Mouse (Mus musculus) CH12F3 (cell line): Measurements from ENCODE around the gene Bag5.

Experiments
- in situ Hi-C: fragments of 300-500 bp; cut with MboI; formaldehyde crosslinking; loops from 2 replicates; pipeline ENCODE4 v1.14.3; 2020; ENCODE audit warnings: low sequenced_read_pairs

Bag5 gene

DNA sequence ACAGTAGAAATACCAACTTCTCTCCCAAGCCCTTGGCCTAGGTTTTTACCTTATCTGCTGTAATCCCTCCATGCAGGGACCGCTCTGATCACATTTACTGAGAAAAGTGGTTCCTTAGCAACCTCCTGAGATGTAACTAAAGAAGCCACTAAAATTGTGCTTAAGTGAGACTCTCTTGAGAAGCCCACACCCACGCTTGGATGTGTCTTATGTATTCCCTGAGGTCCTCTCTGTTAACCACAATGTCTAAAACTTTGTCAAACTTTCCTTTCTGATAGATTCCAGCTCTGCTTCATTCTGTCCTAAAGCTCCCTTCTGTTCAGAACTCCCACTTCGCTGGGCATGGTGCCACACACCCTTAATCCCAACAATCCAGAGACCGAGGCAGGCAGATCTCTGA, 13.5 kb downstream of the Bag5 start:
- in situ Hi-C loops, result no loop called here

DNA sequence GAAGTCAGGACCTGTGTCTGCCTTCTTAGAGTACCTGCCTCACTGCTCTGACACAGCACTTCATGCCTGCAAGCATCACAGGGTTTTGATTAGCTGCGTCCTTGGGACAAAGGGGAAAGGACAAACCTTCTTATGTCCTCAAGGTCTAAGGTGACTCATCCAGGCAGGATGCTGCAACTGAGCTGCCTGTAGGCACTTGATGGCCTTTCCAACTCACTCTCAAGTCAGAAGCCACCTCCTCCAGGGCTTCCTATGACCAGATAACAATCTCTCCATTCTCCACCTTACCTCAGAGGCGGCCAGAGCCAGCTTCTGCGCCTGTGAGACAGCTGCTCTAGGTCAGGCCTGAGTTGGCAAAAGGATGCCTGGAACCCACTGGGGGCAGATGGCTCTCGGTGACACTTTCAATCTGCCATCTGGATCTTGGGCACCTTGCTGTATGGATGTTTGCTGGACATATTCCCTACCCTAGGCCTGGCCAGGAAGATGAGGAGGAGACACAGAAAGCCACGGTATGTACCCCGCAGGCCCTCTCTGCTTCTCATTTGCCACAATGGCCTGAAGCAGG, 14.6 kb downstream of the Bag5 start:
- in situ Hi-C loops, result no loop called here

DNA sequence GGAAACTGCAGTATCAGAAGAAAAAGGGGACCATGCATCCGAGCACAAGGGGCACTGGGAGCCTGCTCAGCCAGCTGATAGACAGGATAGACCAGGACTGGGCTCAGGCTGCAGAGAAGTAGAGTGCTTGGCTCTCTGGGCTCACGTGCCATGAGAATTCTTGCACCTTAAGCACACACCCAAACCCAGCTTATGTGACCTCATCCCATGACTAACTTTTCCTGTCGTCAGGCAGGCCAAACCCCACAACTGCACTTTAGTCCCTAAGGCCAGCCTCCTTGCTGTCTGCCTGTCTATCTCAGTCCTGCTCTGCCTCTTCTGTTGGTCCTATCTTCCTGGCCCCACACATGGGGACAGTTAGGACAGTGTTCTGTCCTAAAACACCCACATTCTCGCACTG, 15.3 kb downstream of the Bag5 start:
- in situ Hi-C loops, result no loop called here

DNA sequence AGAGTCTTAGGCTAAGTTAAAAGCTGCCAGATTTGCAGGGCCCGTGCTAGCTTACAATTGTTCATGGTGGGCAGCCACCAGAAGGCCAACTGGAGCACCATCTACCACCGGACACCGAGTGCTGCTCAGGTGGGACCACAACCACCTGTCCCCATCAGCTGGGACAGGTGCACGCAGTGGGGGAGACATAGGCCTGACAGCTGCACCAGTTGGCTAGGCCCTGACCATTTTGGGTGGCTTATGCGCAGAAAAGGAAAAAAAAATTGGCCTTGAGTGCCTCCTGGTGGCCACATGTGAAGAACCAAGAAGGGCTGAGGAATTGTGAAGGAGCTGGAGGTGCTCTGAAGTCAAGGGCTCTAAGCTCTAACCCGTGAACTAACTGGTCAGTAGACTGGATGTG, 16.8 kb downstream of the Bag5 start:
- in situ Hi-C loops, result no loop called here

DNA sequence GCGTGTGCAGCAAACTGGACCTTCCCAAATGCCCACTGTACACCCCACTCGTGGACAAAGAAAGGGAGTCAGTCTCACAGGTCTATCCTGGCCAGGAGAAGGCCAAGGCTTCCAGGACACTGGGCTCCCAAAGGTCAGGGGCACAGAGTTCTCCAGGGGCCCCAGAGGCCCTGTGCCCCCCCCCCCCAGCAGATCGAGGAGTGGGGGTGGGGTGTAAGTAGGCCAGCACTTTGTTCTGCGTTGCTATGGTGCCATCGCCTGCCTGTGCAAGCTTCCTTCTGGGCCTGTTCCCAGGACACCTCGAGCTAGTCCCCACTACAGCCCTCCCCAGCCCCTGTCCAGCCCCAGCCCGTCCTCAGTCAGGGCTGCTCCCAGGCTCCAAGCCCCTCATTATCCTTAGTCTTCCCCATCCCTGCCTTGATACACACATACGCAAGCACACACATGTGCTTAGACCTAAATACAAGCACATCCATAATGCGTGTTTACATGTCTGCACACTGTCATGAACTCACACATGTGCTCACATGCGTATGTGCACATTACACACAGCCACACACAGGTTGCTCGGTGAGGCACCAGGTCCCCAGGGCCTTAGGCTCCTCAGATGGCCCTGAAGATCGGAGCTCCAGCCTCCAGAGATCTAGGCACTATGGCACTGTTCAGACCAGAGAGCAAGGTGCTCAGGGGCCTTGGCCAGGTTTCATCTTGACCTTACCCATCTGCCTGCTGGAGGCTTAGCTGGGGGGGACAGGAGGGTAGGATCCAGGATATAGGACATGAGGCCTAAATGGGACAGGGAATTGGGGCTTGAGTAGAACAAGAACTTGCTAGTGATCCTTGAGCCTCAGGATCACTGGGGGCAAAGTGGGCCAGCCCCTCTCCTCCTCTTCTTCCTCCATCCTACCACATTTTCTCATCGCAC, 17.9 kb downstream of the Bag5 start:
- in situ Hi-C loops, result no loop called here

DNA sequence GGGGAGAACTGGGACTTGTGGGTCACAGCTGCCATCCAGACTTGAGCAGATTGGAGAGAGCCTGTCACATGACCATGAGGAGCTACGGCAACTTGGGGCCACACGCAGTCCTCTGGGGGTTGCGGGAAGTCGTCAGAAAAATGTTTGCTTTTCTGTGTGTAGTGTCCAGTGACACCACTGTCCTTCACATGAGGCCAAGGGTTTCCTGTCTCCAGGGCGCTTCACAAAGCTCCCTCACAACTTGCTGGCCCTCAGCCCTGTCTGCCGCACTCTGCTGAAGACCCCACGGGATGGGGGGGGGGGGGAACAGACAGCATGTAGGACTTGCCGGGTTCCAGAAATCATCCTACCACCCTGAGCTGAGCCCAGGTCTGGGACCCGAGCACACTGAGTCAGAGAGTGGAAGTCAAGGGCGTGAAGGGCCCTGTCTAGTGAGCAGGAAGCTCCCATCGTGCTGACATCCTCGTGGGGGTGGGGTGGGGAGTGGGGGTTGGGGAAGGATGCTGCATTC, 18.7 kb downstream of the Bag5 start:
- in situ Hi-C loops, result no loop called here

DNA sequence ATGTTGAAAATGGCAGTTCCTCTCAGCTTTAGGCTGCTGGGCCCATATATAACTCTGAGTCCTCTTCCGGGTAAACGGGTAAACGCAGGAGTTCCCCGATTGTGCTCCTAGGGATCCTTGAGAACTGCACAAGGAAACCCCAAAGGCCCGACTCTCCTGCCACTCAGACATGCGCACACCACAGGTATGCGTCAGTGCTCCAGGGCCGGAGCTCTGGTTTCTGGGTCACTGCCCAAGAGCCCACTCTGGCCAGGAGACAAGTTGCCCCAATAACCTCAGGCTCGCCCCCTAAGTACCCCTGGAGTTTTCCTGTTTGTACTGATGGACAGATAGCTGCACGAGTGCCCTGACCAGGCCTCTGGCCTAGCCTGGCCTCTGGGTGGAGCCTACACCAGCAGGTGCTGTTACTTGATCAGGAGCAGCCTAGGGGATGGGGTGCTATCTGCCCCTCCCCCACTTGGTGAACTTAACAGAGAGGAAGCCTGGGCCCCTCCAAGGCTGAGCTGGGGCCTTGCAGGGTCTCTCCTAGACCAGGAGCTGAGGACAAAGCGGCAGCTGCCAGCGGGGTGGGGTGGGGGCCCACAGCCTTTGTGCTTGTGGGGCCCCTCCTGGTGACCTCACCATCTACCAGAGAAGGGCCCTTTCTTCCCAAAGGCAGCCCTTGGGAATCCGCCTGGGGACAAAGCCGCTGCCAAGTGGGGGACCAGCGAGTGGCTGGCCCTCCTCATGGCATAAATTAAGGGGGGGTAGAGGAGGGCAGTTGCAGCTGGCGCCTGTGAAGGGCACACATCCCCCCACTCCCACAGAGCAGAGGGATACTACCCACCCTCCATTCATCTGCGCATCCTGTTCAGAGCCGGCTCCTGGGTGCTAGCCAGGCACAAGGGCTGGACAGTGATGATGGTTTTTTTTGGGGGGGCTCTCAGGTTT, 19.5 kb downstream of the Bag5 start:
- in situ Hi-C loops, result no loop called here

DNA sequence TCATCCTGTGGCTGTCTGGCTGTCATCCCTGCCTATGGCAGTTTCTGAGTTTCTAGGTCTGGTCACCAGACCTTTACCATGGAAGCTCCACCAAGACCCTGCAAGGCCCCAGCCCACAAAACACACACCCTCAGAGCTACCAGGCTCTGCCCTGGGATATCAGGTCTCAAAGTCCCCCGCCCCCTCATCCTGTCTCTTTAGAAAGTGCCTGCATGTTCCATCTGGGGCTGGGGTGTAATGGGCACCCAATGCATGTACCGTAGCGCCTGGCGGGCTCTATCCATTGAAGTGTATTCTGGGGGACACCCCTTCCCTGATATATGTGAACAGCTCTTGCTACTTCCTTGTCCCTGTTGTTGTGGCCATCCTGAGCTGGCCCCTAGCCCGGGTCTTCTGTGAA, 20.2 kb downstream of the Bag5 start:
- in situ Hi-C loops, result no loop called here

DNA sequence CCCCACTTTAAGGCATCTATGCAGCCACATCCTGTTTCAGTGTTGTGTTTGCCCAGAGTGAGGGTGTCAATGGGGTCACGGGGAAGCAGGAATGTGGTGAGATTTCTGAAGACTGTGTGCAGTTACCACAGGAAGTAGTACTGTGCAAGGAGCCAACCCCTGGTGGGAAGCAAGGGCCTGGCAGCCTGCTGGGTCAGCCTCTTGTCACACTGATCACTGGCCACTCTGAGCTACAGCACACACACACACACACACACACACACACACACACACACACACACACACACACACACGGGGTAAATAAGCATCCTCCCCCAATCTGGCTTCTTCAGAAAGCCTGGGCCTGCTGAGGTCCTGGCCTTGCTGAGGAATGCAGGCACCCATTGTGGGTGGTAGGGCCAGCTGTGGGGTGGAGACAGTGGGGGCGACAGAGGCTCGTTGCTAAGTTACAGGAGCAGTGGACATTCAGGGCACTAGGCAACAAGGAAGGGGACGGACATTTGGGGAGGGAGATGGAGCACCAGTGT, 21.6 kb downstream of the Bag5 start:
- in situ Hi-C loops, result no loop called here

DNA sequence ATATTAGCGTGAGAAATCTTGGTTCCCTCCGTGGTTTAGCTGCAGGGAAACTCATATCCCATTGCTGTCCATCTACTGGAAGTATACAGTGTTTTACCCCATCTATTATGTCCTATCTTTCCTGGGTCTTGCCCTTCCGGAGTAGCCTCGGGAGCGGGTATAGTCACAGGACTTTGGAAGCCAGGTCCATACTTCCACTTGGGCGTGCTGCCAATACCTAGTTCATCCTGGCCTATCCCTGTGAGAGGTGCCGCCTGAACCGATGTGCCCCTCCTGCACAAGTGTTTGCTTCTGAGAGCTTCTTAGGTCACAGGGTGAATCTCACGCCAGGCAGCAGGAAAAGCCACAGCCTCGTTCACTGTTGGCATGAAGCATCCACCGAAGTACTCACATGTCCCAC, 23.6 kb downstream of the Bag5 start:
- in situ Hi-C loops, result no loop called here

DNA sequence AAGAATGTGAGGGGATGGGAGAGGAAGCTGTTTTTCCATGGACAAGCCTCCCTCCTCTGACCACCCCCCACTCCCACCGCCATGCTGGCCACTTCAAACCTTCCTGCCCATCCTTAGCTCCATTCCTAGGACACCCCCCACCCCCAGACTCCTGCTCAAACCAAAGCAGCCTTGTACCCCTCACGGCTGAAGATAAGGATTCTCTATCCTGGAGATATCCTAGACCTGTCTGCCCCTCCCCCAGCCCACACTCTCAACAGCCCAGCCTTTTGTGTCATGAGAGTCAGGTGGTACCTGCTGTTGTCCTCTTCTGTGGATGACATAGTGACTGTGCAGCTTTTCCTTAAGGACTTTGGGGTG, 25.0 kb downstream of the Bag5 start:
- in situ Hi-C loops, result no loop called here

DNA sequence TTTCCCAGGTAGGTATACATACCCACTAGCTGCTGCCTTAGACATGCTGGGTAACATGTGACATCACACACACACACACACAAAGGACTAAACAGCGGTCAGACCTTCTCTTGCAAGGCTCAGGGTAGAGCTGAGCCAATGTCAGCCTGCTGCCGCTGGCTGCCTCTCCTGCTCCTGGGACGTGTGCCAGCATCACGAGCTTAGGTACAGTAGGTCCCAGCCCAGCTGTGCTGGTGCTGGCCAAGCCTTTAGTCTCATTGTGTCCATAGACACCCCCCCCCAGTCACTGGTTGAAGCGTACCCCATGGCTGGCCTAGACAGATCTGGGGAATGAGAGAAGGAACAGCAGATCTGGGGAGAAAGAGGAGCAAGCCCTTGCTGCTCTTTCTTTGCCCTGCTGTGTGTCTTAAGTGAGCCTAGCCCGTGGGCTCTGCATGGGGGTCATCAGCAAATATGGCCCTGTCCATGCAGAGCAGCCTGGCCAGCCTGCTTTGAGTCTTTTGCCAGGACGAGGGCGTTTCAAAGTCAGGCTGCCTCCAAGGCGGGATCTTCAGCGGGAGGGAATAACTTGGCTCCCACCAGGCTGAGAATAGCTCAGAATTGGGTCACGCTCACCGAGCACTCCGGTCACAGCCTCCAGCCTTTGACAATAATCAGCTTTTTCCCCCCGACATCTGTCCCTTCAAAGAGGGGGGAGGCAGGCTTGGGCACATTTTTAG, 25.5 kb downstream of the Bag5 start:
- in situ Hi-C loops, result no loop called here

DNA sequence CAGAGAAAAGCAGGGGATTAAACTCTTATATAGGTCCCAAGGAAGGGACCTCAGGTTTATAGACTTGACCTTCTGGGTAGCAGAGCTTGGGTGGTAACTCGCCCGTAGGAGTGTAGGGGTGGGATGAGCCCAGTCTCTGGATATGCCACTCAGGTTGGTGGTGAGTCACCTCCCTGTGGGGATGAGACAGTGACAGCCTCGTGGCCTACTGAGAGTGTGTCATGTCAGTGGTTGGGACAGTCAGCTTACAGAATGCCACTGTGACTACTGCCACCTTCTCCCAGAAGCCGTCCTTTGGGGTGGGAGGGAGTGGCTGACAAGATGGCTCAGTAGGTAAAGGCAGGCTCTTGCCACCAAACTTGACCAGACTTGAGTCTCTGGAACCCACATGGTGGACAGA, 26.7 kb downstream of the Bag5 start:
- in situ Hi-C loops, result no loop called here

DNA sequence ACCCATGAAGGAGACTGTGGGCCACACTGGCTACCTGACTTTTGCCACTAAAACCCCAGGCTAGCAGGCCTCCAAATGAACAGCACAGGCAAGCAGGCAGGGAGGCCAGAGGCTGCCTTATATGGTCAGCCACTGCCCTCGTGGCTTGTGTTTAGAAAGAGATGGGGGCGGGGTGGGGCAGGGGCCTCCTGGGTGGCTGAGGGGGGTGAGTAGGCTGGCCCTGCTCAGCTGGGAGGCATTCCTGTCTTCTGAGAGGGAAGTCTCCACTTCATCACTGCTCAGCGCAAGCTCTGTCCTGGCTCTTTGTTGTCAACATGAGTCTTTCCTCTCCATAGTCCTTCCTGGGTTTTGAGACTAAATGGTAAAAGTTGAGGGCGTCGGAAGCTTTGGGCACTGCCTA, 30.3 kb downstream of the Bag5 start:
- in situ Hi-C loops, result no loop called here

DNA sequence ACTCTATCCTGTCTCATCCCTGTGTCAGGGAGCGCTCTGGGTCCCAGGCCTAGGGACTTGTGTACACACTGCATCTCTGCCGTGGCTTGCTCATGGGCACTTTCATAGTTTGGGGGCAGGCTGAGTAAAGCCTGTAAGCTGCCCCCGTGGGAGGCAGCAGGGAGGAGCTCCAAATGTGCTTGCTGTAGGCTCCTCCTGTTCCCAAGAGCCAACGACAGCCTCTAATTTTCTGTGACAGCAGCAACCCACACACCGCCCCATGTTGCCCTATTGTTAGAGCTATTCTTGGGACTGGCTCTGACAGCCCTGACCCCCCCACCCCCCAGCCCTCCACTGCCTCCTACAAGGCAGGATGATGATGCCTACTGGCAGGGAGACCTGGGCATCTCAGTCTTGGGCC, 31.1 kb downstream of the Bag5 start:
- in situ Hi-C loops, result no loop called here

DNA sequence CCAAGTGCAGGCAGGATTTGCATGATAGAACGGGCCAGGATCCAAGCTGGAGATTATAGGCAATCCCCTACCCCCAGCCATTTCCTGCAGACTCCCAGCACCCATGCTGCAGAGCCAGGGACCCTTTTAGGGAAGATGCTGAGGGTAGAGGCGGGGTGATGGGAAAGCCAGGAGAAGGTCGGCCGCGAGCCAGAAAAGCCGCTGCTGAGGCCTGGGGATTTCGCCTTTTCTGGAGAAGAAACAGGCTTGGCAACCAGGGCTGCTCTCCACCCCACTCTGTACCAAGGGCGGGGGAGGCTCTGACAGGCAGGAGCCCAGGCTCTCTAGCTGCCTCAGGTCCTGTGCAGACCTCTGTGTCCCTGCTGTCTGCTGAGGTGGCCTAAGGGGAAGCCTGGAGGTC, 31.8 kb downstream of the Bag5 start:
- in situ Hi-C loops, result no loop called here

DNA sequence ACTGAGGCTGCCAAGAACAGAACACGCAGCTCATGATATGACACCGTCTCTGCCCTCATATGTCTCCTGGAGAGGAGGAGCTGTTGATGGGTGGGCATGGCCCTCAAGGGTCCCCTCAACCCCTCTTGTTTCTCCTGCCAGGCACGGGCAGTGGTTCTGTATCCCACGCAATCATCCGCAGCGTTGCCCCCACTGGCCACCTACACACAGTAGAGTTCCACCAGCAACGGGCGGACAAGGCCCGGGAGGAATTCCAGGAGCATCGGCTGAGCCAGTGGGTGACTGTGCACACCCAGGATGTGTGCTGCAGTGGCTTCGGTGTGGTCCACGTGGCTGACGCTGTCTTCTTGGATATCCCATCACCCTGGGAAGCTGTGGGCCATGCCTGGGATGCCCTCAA, 32.4 kb downstream of the Bag5 start:
- in situ Hi-C loops, result no loop called here

DNA sequence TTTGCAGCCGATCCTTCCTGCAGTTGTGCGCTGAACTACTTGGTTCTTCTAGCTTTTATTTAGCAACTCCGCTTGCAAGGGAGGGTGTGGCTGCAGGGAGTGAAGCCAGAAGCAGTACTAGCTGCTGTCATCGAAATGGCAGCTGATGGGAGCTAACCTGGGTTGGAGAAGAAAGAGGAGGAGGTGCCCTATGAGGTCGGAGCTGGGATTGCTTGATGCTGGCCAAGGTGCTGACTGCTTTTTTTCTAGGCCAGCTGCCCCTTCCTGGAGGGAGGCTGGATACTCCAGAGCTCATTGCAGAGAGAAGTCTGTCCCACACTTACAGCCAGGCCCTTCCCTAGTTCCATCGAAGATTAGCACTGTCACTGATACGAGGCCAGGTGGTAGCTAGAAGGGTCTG, 34.1 kb downstream of the Bag5 start:
- in situ Hi-C loops, result no loop called here

DNA sequence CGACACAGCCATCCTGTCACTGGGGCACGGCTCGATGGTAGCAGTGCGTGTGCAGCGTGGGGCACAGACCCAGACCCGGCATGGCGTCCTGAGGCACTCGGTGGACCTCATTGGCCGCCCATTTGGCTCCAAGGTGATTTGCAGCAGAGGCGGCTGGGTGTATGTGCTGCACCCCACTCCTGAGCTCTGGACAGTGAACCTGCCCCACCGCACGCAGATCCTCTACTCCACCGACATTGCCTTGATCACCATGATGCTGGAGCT, 34.5 kb downstream of the Bag5 start:
- in situ Hi-C loops, result no loop called here

DNA sequence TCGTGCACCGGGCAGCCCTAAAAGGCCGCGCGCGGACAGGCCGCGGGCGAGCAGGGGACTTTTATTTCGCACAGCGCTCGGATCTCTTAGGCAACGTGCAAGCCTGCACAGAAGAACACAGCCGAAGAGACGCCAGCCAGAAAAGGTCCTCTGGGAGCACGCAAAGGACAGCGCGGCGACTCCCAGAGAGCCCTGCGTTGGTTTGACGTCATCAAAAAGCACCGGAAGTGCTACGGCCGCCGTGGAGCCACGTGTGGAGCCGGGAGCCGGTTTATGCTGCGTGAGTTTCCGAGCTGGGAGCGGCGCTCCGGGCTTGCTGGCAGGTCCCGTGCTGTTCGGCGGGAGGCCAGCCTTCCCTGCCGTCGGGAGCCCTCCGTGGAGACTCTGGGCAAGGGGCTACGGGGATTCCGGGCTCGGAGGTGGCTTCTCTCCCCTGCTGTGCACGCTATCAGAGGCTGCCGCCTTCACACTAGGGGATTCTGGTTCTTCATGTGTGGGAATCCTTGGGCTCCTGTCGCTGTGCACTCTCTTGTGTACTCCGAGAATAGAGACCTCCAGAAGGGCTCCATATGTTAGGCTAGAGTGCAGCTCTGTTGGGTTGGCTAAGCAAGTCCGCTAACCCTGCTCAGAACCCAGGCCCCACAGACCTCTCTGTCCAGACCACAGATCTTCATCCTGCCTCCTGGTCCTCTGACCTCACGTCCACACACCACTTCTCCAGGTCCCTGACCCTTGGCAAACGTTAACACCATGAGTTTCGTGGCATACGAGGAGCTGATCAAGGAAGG, 35.0 kb downstream of the Bag5 start, which contains the start of gene Trmt61a:
Trmt61a (plus strand) TSS at position 224 of the 788 bp plus-strand sequence.
- in situ Hi-C loops, result no loop called here
